17 mouse cellular contexts compared by ENCODE assay signal in genomic region chr8:116348971-116349370, GRCm38 (mm10).
"Had no signal": no experiment of that assay in that cellular context is flagged by ENCODE, and none has a peak within 500 bp of the region (broad histone marks: within the 10 kb centered on the region; RNA-seq: fewer than 3 reads in every experiment).

No protein-coding gene starts in this region.

- DNase-seq: liver; liver, embryonic 13.5 days; liver, postnatal 0 days; right cerebral cortex, postnatal 14 days; thymus, adult 2 months; thymus, postnatal 25 days; thymus, postnatal 4 days had no signal

- H3K27me3 ChIP-seq: liver, embryonic 13.5 days; liver, embryonic 15.5 days; megakaryocyte, embryonic 14.5 days; midbrain, embryonic 13.5 days; midbrain, embryonic 15.5 days; neural tube, embryonic 12.5 days; stomach, embryonic 15.5 days had no signal

- H3K9me3 ChIP-seq: liver, embryonic 13.5 days; liver, embryonic 15.5 days; midbrain, embryonic 13.5 days; midbrain, embryonic 15.5 days; neural tube, embryonic 12.5 days; stomach, embryonic 15.5 days had no signal

- H3K4me2 ChIP-seq: liver, embryonic 11.5 days; liver, embryonic 13.5 days; liver, embryonic 15.5 days; midbrain, embryonic 11.5 days; midbrain, embryonic 13.5 days; midbrain, embryonic 15.5 days; neural tube, embryonic 12.5 days; stomach, embryonic 15.5 days had no signal

- ATAC-seq: liver, postnatal 0 days; midbrain, embryonic 13.5 days; midbrain, embryonic 15.5 days had no signal

- H3K4me3 ChIP-seq: liver, embryonic 13.5 days; liver, embryonic 15.5 days; megakaryocyte, embryonic 14.5 days; midbrain, embryonic 13.5 days; midbrain, embryonic 15.5 days; neural tube, embryonic 12.5 days; stomach, embryonic 15.5 days had no signal

- H3K4me1 ChIP-seq: liver, embryonic 13.5 days; liver, embryonic 15.5 days; megakaryocyte, embryonic 14.5 days; midbrain, embryonic 13.5 days; midbrain, embryonic 15.5 days; neural tube, embryonic 12.5 days; stomach, embryonic 15.5 days had no signal

- H3K9ac ChIP-seq: liver, embryonic 13.5 days; liver, embryonic 15.5 days; liver, postnatal 0 days; midbrain, embryonic 13.5 days; midbrain, embryonic 15.5 days; neural tube, embryonic 12.5 days; stomach, embryonic 15.5 days had no signal

- H3K36me3 ChIP-seq: liver, embryonic 13.5 days; liver, embryonic 15.5 days; midbrain, embryonic 13.5 days; midbrain, embryonic 15.5 days; neural tube, embryonic 12.5 days; stomach, embryonic 15.5 days had no signal

- H3K27ac ChIP-seq: liver, embryonic 13.5 days; liver, embryonic 15.5 days; macrophage; midbrain, embryonic 13.5 days; midbrain, embryonic 15.5 days; neural tube, embryonic 12.5 days; stomach, embryonic 15.5 days; stomach, postnatal 0 days had no signal
